Mouse (Mus musculus) MEL-GATA-1-ER (cell line): Measurements from ENCODE around the gene Cyb5d1.

Experiments used
- DNase-seq: peaks from one replicate; pipeline ENCODE4 v3.0.0-alpha.2; 2012; ENCODE audit warnings: low read depth; ENCODE audit errors: extremely low read depth

The Cyb5d1 gene

DNA sequence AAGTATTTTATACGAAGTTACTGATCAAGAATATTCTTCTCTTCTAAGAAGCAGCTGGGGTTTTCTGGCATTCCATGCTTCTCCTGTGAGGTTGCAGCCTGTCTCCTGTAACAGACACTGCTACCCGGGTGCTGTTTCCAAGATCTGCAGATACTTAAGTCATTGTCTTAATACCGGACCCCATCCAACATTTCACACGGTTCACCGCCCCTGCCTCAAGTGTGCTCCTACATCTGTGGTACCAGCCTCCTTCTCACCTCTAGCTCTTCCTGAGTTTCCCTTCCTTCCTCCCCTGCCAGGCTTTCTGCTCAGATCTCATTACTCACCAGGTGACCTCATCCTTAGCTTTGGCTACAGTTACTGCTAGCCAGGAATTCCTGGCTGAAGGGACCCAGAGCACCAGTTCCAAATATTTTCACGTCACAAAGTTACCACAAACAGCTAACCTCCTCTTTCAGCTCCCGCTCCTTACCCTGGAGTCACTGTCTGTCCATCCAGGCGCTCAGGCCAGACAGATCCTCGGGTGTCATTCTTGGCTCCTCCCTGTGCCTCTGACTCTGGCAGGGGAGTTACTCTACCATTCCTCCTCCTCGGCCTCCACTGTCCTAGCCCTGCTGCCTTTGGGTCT is 12.8 kb downstream of the Cyb5d1 start:
- DNase-seq, result no peak

DNA sequence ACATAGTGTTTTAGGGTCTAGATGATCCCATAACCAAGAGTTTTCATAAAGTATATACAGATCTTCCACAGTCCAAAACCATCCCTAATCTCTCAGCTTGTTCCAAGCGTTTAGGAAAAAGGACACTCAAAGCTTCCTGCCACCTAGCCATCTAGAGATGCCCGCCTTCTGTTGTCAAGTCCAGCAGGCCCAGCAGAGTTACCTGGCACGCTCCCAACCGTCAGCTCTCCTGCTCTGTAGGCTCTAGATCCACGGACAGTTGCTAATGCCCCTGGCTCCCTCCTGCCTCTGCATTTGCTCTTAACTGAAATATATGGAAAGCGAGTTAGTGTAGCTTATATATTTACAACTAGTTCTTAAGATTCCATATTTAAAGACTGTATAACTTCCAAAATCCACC is 14.1 kb downstream of the Cyb5d1 start:
- DNase-seq, result no peak

DNA sequence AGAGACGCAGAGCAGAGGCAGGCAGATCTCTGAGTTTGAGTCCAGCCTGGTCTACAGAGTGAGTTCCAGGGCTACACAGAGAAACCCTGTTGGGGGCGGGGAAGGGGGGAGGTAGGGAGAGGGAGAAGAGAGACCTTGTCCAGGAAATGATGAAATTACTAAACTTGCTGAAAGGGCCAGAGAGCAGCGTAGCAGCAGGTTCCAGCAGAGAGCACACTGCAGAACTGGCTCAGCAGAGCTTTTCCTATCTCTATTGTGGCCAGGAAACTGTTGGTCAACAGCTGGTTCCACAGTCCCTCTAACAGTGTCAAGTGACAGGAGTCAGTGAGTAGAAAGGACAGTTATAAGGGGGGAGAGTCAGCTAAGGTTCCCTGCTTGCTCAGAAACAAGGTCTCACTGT is 15.8 kb downstream of the Cyb5d1 start:
- no peak for DNase-seq

DNA sequence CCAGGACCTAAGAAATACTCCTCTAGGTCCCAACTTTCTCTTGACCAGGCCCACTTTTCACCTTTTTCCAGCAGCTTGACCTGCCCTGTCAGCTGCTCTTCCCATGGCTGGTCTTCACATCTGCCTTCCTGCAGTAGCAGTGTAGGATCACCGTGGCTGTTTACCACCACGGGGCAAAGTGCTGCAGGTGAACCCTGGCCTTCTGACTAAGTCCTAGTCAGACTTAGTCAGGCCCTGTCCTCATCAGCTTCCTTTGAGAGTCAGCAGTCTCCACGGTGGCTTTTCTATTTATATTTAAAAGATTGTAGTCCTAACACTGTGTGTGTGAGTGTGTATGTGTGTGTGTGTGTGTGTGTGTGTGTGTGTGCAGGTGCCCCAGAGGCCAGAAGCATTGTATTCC is 17.7 kb downstream of the Cyb5d1 start:
- DNase-seq, result no peak

DNA sequence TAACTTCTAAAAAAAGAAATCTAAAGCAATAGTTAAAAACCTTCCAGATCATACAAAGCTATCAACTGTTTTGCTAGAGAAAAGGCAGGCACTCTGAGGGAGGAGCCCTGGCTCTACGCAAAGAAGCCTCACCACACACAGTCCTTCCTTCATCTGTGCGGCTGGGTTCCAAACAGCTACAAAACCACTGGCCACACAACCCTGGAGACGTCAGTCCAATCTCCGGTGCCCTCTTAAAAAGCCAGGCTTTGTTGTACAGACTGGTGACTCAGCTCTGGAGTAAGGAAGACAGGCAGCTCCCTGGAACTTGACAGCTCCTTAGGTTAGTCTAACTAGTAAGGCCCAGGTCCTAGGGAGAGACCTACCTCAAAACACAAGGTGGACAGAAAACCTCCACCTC is 19.8 kb downstream of the Cyb5d1 start:
- DNase-seq, result no peak

DNA sequence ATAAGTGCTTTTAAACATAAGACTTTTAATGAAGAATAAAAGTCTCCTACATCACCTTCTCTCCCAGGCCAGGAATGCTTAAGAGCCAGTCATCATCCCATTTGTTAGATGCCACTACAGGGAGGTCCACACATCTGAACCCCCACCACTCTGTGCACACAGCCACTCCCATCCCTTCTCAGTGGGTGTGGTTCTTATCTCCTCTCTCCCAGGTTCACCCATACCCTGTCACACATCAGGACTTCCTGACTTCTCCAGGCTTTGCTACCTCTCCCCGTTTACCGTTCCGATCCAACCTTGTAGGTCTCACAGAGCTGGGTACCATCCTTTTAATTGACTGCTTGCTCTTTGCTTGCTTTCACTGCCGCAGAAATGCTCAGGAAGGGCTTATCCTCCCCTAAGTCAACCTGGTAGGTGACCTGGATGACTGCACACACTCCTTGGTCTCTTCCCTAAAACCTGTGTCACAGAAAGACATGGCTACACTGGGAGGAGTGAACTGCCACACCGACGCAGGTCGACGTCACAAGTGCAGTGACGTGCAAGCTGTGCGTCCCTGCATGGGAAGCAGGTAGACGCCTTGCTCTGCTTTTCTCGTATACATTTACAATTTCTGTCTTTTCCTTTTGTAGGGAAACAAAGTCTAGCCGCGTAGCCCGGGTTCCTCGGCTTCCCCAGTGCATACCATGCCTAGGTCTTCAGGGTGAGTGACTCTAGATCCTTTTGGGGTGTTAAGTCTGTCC is 22.0 kb downstream of the Cyb5d1 start:
- peak; percentile 84 for DNase-seq

DNA sequence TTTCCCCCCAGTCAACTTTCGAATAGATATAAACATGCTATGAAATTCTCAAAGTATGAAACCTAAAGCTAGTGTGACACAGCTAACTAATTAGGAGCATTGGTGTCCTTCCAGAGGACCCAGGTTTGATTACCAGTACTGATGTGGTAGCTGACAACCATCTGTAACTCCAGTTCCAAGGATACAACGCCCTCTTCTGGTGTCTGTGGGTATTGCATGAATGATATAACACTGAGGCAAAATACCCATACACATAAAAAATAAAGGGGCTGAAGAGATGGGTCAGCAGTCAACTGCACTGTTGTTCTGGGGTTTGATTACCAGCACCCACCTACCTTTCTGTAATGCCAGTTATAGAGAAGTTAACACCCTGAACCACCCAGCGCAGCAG is 22.7 kb downstream of the Cyb5d1 start:
- no peak for DNase-seq

DNA sequence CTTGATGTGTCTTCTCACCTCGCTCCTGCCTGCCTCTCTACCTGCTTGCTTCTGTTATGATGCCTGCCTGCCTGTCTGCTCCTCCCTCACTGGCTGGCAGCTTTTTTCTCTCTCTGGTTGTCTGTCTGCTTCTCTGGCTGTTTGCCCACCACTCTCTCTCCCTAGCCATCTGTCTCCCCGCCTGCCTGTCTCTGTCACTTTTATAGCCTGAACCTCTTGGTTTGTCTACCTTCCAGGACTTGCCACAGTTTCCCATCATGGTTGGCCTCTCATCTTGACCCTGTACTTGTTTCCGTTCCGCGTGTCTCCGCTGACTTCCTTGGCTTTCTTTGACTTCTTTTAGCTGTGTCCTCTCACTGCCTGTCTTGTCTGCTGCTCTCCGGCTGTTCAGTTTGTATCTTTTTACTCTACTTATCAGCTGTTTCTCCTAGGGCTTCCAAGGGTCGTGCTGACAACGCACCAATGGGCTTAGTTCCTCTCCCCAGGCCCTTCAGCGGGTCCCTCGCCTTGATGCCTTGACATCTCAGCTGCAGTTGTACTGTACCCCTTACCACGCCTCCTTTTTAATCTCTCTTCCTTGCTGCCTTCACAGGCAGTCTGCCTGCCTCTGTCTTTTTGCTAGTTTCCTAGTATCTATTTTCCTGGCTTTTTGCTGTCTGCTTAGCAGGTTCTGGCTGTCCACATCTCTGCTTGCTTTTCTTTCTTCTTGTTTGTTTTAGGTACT is 23.2 kb downstream of the Cyb5d1 start:
- DNase-seq, result peak; percentile 85

DNA sequence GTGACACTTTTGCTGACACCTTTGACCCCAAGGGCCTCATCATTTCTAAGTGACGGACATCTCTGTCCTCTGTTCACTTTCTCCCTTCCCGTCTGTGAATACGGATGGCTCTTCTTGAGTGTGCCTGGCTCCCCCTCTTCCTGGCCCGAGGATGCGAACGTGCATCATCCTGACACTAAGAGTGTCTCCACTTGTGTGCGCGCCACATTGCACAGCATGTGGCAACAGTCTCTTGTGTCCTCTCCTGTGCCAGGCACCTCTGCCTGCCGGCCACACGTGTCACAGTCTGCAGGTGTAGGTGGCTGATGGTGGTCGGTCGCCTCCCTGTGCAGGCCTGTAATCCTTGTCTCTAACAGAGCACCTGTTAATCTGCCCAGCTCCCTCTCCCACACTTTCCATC is 23.8 kb downstream of the Cyb5d1 start:
- no peak for DNase-seq

DNA sequence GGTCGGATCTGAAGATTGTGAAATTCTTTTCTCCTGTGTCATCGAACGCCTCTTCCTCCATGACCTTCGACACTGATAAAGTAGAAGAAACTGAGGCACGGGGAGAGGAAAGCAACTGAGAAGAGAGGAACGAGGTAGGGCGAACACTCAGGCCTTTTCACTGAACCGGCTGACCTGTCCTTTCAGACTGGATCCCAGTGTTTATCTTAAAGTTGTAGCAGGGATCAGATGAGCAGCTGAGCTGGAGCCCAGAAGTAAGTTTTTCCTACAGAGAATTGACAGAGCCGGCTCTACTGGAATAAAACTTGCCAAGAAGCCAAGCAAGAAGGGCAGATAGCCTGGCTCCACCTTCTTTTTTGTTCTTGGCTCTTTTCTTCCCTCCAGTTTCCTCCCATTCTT is 24.6 kb downstream of the Cyb5d1 start:
- no peak for DNase-seq

DNA sequence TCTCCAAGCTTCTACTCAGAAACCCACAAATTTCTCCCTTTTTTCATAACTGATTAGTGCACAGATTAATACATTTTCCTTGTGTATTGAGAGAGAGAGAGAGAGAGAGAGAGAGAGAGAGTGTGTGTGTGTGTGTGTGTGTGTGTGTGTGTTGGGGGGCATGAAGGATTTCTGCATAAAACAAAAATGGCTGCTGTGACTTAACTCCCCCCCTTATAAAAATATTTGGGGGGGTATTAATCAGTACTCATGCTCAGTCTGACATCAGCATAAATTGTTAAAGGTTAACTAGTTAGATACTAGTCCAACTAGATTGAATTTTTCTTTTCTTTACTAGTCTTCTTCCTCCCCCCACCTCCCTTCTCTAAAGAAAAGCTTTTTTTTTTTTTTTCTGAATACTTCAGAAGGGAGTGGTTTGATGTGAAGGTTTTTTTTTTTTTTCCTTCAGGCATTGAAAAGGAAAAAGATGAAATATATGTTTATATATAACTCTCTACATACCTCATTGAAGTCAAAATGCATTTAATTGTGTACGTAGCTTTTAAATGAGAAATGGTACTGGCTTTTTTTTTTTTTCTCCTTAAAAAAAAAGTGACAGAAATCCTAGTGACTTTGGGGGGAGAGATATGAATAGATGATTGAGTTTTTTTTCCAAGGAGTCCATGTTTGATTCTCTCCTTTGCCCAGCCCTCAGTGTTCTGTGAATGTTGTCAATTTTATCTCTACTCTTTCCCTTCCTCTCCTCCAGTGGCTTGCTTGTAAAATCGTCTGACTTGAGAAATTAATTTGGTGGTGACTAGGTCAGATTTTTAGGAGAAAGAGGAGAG is 25.2 kb downstream of the Cyb5d1 start:
- peak; percentile 17 for DNase-seq

DNA sequence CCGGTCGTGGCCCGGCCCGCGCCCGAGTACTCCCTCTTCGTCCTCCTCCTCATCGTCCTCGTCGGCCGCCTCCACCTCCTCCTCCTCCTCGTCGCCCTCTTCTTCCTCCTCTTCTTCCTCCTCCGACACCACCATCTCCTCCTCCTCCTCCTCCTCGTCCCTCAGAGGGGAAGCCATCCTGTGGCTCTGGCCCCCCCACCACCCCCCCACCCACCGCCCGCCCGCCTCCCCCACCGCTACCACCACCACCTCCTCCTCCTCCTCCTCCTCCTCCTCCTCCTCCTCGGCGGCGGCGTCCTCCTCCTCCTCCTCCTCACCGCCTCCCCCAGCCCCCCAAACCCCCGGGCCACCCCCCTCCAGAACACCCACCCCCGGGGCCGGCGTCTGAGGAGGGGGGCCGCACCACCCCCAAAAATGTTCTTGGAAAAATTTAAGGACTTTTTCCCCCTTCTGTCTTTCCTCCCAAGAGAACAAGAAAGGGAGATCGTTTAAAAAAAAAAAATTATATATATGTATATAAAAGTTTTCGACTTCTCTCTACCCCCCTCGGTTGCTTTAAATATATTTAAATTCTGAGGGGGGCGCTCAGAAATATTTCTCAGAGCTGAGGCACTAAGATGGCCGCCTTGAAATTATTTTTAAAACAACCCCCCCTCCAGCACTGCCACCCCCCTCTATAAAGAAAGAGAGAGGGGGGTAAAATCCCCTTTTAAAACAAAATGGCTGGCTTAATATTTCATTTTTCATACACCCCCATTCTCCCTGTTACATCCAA is 26.0 kb downstream of the Cyb5d1 start, which contains the start of gene Chd3:
Chd3 (minus strand) TSS at position 192 of the 775 bp plus-strand sequence.
- DNase-seq, result no peak

DNA sequence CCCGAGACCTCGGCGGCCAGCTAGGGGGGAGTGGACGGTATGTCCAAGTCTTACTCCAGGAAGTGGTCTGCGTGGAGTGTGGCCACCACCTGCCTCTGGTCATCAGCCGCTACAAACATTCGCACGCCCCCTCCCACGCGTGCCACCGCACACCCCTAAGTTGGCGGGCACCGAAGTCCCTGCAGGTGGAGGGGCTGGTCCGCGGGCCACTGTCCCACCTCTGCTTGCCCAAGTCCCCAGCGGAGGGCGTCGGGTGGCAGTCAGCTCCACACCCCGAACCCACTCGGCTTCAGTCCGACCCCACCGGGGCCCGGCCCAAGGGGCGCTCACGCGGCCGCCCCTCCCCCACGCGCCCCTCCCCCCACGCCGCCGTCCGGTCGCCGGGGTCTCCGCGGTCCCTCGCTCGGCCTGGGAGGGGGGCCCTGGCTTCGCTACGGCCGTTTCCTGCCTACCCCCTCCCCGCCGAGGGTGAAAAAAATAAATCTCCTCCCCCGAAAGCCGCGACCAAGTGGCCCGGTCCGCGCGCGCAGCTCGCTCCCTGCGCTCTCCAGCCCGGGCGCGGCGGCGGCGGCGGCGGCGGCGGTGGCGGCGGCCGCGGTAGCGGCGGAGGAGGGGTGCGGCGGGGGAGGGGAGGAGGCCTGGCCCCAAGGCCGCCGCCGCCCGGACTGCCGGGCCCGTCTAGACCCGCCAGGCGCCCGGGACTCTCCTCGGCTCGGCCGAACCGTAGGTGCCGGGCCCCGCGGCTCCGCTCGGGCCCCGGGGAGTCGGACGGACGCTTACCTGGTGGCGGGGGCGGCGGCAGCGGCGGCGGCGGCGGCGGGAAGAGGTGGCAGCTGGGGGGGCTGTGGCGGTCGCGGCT is 26.8 kb downstream of the Cyb5d1 start:
- DNase-seq, result no peak

DNA sequence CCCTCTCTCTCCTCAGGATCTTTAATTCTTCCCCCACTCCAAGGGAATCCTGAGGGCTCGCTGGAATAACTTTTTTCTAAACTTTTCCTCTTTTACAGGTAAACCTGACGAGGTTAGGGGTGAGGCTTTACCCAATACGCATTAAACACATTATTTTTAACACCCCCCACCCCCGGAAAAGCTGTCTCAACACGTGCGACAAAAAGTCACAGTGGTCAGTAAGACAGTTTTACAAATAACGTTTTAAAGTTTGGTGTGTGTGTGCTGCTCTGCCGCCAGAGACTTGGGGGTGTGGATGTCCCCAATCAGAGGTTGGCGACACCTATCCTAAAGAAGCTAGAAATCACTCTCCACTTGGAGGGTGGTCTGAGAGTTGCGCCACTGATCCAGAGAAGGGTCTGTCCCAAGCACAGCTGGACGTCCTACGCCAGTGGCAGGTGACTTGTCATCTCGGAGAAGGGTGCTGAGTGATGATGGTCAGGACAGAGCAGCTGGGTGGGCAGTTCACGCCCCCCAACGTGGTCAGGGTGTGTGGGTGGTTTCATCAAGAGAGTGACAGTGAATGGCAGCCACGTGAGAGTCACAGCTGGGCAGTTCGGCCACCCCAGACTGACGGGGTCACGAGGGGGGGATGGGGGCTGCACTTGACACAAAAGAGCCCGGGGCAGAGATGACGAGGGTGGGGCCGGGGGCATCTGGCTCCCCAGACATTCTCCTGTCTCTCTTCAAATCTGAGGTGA is 27.6 kb downstream of the Cyb5d1 start:
- DNase-seq, result no peak

DNA sequence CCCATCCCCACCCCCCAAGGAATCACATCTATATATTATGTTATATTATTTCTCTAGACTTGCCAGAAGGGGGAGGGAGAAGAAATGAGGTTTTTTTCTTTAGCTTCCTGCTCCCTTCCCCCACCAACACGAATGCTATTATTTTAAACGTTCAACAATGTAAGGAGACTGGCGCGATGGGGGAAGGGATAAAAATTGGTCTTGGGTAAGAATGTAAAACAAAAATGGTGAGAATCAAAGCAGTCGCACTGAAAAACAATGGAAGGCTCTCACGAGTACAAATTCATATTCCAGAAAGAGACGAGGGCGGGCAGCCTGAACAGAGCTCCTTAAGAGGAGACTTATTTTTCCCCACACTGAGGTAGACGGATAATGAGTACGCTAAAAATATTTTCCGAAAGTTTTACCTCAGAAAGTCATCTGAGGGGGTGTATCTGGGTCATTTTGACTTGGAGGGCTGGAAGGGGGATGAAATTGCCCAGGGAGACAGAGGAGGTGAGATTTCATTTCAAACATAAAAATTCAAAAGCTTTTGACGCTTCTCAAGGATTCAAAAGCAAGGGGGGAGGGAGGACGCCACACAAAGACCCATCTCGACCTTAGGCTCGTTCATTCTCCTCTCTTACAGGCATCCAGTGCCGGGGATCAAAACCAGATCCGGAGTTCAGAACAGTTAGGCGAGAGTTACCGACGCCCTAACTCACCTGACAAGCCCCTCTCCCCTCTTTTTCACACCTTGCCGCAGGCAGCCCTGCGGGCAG is 28.4 kb downstream of the Cyb5d1 start:
- DNase-seq, result peak; percentile 18

DNA sequence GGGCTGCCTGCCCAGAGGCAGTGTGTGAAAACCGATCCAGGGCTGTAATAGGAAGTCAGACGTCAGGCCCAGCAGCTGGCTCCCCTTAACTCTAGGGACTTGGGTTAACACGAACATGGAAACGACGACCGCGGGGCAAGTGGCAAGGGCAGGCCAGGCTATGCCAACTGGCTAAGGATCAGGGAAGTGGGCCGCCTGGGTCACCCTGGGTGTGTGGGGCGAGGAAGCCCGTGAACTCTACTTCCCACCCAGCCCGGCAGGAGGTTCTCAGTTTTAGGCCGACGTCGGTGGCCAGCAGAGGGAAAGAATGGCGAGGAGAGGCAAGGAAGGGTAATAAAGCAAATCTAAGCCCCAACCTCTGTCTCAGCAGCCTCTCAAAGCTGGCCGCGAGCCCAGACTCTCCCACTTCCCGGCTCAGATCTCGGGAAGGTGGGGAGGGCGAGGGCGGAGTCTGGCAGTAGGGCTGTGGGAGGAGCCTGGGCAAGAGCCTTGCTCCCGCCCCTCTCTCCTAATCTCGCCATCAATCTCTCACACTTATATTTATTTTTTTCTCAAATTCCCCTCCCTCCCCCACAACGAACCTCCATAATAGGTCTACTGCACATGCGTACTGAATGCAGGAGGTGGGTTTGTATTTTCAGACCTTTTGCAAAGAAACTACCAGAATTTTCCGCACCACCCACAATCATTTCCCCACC is 29.1 kb downstream of the Cyb5d1 start:
- DNase-seq, result peak; percentile 89

DNA sequence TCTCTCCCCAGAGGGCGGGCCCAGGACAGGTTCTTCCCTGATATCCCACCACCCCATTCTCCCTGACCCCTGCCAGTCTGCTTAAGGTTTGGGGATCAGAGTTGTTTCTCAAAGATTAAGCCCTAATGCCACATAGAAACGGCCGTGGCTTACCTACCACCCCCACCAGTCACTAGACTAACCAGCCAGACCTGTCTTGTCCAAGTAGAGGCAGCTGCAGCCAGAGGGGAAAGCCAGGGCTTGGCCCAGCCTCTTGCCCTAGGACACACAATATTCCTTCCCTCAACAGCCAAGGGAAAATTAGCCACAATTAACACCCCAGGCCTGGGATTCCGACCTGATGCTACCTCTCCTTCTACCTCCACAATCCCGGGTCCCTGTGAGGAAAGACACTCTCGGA is 29.7 kb downstream of the Cyb5d1 start:
- DNase-seq, result no peak

DNA sequence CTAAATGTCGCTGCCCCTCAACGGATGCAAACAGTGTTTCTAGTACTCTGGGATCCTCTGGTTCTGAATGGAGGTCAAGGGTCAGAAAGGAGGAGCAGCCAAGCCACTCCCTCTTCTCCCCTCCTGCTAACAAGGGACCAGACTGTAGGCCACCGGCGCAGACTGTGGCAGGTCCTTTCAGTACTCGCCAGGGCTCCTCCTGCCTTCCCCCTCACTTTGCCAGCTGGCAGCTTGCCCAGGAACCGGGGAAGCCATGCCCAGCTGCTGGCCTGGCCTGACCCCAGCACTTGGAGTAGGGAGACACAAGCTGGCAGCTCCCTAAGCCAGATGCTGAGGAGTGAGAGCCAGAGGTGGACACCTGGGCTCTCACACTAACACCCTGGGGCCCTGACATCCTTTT is 30.5 kb downstream of the Cyb5d1 start:
- no peak for DNase-seq
